Mouse (Mus musculus): ENCODE results near the gene Gm20388. TPM values are rescaled to one million over a fixed set of nuclear protein-coding genes. Genes with fewer than 3 reads are reported as not detected.

Gm20388 gene
- polyA plus RNA-seq, 1 experiment from 2014 or later: not detected

DNA sequence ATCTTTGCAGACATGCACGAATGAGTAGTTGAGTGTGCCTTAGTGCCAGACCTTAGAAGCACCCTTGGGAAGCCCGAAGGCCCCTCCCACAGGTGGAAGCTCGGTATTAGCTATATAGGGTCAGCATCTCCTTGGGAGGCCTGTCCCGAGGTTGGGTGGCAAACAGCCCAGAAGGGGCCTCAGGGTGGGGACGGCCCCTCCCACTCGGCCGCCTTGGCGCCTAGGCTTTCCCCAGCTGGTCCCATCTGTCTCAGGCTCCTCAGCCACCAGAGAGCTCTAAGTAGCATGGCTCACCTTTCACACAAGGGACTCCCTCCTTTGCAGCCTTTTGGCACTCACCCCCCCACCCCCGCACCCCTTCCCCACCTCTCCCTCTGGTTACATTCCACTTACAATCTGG lies 273.7 kb downstream of the Gm20388 start:
- Histone ChIP-seq H3K36me3 (ENCODE audit: control insufficient read depth, insufficient read depth, low read length) (no peaks in the 10 kb centered on the region), H3K9ac (ENCODE audit: low read length) (peak overlapping the region; percentile 25; the same call in 1 of the 2 replicates), H3K4me3 (ENCODE audit: control insufficient read depth in 1 of 2, insufficient read depth in 1 of 2, low read depth in 1 of 2, low read length in 2 of 2) (no peak overlapping the region), H3K27me3 (ENCODE audit: control insufficient read depth, insufficient read depth, low read length) (0 out of 2 replicates have a peak, but pooled peaks cover 2% of the 10 kb centered on the region), H3K4me2 (ENCODE audit: low read length) (peak overlapping the region; percentile 11; the same call in 1 of the 2 replicates), H3K4me1 (ENCODE audit: control insufficient read depth in 2 of 2, insufficient read depth in 2 of 2, low read length in 2 of 2) (peaks cover 21 to 28% of the 10 kb centered on the region in 2 experiments), H3K9me3 (ENCODE audit: control insufficient read depth, low read length) (no peaks in the 10 kb centered on the region), H3K27ac (replicated peaks in 1 of 2; ENCODE audit: control insufficient read depth in 1 of 2, insufficient read depth in 1 of 2, low read depth in 2 of 2, low read length in 2 of 2) (no peak overlapping the region)
- WGBS: 31% methylated on average over 9 of the region's 9 CpGs
- ATAC-seq (ENCODE audit: insufficient number of reproducible peaks, insufficient read depth, low FRiP score, low read depth): no peak

DNA sequence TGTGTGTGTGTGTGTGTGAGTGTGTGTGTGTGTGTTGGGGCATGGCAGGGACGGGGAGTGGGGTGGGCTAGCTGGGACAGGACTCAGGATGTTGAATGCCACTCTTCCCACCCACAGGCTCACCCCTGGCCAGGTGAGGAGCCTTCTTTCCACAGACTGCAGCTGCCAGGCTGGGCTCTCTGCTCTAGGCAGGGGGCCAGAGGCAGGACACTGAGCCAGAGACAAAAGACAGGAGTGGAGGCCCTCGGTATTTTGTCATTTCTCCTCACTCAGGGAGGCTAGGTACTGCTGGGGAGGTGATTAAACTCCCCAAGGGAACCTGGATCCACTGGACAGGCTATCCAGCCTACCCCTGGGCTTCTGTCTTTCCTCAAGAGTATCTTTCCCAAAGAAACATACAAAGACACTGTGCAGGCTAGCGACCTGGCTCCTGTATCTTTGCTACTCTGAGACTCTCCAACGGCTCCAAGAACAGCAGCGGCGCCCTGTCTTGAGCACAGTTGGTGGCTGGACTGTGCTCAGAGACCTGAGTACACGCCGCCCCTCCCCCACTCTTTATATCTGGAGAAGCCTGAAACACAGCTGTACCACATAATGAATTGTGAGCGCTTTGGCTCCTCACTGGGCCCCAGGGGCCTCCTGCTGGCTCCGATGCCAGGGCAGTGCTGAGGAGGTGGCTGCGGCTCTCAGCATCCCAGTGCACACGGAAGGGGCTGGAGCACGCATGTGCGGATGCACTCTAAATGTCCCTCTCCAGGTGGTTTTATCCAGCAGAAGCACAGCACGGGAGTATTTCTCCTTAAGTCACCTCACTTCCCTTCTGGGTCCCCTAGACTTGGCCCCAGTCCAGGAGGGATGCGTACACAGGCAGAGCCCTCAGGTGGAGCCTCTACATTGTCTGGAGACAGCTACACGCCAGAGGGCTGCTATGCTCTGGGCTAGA lies 274.5 kb downstream of the Gm20388 start:
- peaks cover 22 to 32% of the 10 kb centered on the region in 2 experiments for H3K4me1 ChIP-seq (ENCODE audit: control insufficient read depth in 2 of 2, insufficient read depth in 2 of 2, low read length in 2 of 2)

DNA sequence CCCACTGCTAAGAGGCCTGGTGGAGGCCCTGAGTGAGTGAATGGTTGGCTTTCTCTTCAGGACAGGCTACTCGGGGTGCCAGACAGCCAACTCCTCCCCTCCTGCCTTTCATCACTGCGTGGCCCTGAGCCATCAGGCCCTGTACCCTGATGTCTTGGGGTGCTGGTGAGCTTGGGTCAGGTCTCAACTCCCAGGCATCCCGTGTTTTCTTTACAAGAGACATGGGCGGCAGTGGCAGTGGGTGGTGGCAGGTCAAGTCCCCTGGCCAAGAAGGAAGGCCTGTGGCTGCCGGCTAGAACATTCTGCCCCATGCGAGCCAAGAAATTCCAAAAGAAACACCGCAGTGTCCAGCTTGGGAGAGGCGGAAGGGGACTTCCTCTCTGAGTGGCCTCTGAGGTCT lies 275.8 kb downstream of the Gm20388 start:
- Histone ChIP-seq H3K4me2 (ENCODE audit: low read length) (no peak overlapping the region), H3K4me1 (ENCODE audit: control insufficient read depth in 2 of 2, insufficient read depth in 2 of 2, low read length in 2 of 2) (peaks cover 28 to 40% of the 10 kb centered on the region in 2 experiments), H3K27ac (replicated peaks in 1 of 2; ENCODE audit: control insufficient read depth in 1 of 2, insufficient read depth in 1 of 2, low read depth in 2 of 2, low read length in 2 of 2) (no peak overlapping the region), H3K9me3 (ENCODE audit: control insufficient read depth, low read length) (no peaks in the 10 kb centered on the region), H3K36me3 (ENCODE audit: control insufficient read depth, insufficient read depth, low read length) (no peaks in the 10 kb centered on the region), H3K9ac (ENCODE audit: low read length) (no peak overlapping the region; the same call in 1 of the 2 replicates), H3K27me3 (ENCODE audit: control insufficient read depth, insufficient read depth, low read length) (no peaks in the 10 kb centered on the region), H3K4me3 (ENCODE audit: control insufficient read depth in 1 of 2, insufficient read depth in 1 of 2, low read depth in 1 of 2, low read length in 2 of 2) (no peak overlapping the region)
- no peak for ATAC-seq (ENCODE audit: insufficient number of reproducible peaks, insufficient read depth, low FRiP score, low read depth)
- 52% methylated on average over 8 of the region's 8 CpGs for WGBS

More for the DNA sequence above, 274.5 kb downstream of the Gm20388 start:
- Histone ChIP-seq H3K27me3 (ENCODE audit: control insufficient read depth, insufficient read depth, low read length) (0 out of 2 replicates have a peak, but pooled peaks cover 2% of the 10 kb centered on the region), H3K9ac (ENCODE audit: low read length) (no peak overlapping the region), H3K27ac (replicated peaks in 1 of 2; ENCODE audit: control insufficient read depth in 1 of 2, insufficient read depth in 1 of 2, low read depth in 2 of 2, low read length in 2 of 2) (peak overlapping the region in 1 of 2 experiments; percentile 68), H3K4me2 (ENCODE audit: low read length) (no peak overlapping the region), H3K4me3 (ENCODE audit: control insufficient read depth in 1 of 2, insufficient read depth in 1 of 2, low read depth in 1 of 2, low read length in 2 of 2) (no peak overlapping the region), H3K36me3 (ENCODE audit: control insufficient read depth, insufficient read depth, low read length) (no peaks in the 10 kb centered on the region), H3K9me3 (ENCODE audit: control insufficient read depth, low read length) (no peaks in the 10 kb centered on the region)
- 36% methylated on average over 17 of the region's 17 CpGs for WGBS
- ATAC-seq (ENCODE audit: insufficient number of reproducible peaks, insufficient read depth, low FRiP score, low read depth): no peak

DNA sequence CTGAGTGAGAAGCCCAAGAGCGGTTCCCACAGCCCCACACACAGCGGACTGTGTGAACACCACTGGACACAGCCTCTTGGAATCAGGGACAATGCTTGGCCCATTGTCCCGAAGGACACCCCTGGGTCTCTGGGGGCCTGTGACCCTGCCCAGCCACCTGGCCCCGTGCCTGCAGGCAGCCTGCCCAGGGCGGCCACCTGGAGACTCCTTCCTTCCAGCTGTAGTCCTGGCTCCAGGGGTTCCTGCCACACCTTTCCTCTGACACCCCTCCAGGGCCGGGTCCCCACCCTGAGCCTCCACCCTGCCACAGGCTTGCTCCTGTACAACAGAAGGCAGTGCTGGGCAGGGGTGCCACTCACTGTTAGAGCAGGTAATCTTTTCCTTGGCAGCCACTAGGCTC lies 277.9 kb downstream of the Gm20388 start:
- 75% methylated on average over 6 of the region's 6 CpGs for WGBS
- no peak overlapping the region for H3K9ac ChIP-seq (ENCODE audit: low read length)
- H3K27me3 ChIP-seq (ENCODE audit: control insufficient read depth, insufficient read depth, low read length): no peaks in the 10 kb centered on the region
- H3K4me1 ChIP-seq (ENCODE audit: control insufficient read depth in 2 of 2, insufficient read depth in 2 of 2, low read length in 2 of 2): peaks cover 33 to 46% of the 10 kb centered on the region in 2 experiments
- no peak for ATAC-seq (ENCODE audit: insufficient number of reproducible peaks, insufficient read depth, low FRiP score, low read depth)
- H3K9me3 ChIP-seq (ENCODE audit: control insufficient read depth, low read length): no peaks in the 10 kb centered on the region
- no peaks in the 10 kb centered on the region for H3K36me3 ChIP-seq (ENCODE audit: control insufficient read depth, insufficient read depth, low read length)
- no peak overlapping the region for H3K4me3 ChIP-seq (ENCODE audit: control insufficient read depth in 1 of 2, insufficient read depth in 1 of 2, low read depth in 1 of 2, low read length in 2 of 2)
- no peak overlapping the region for H3K27ac ChIP-seq (replicated peaks in 1 of 2; ENCODE audit: control insufficient read depth in 1 of 2, insufficient read depth in 1 of 2, low read depth in 2 of 2, low read length in 2 of 2)
- H3K4me2 ChIP-seq (ENCODE audit: low read length): no peak overlapping the region

DNA sequence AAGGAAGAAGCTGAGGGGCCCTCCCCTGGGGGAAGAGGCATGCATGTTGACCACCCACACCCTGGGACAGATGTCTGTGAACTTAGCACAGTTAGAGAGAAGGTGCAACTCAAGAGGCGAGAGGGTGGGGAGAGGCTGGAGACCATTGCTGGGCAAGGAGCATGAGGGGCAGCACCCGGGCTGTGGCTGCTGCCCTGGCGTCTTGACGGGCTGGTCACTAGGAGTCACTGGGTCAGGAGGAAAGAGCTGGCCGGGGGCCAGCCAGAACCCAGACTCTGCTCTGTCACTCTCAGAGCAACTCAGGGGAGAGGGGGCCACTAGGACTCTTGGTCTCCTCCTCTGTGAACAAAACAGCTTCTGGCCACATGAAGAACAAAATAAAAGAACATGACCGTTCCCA lies 278.8 kb downstream of the Gm20388 start:
- H3K36me3 ChIP-seq (ENCODE audit: control insufficient read depth, insufficient read depth, low read length): no peaks in the 10 kb centered on the region
- H3K9me3 ChIP-seq (ENCODE audit: control insufficient read depth, low read length): no peaks in the 10 kb centered on the region
- no peak overlapping the region for H3K4me3 ChIP-seq (ENCODE audit: control insufficient read depth in 1 of 2, insufficient read depth in 1 of 2, low read depth in 1 of 2, low read length in 2 of 2)
- ATAC-seq (ENCODE audit: insufficient number of reproducible peaks, insufficient read depth, low FRiP score, low read depth): no peak
- no peak overlapping the region for H3K27ac ChIP-seq (replicated peaks in 1 of 2; ENCODE audit: control insufficient read depth in 1 of 2, insufficient read depth in 1 of 2, low read depth in 2 of 2, low read length in 2 of 2)
- H3K4me2 ChIP-seq (ENCODE audit: low read length): no peak overlapping the region
- peaks cover 27 to 42% of the 10 kb centered on the region in 2 experiments for H3K4me1 ChIP-seq (ENCODE audit: control insufficient read depth in 2 of 2, insufficient read depth in 2 of 2, low read length in 2 of 2)
- WGBS: 60% methylated on average over 6 of the region's 6 CpGs
- no peaks in the 10 kb centered on the region for H3K27me3 ChIP-seq (ENCODE audit: control insufficient read depth, insufficient read depth, low read length)
- no peak overlapping the region for H3K9ac ChIP-seq (ENCODE audit: low read length)

DNA sequence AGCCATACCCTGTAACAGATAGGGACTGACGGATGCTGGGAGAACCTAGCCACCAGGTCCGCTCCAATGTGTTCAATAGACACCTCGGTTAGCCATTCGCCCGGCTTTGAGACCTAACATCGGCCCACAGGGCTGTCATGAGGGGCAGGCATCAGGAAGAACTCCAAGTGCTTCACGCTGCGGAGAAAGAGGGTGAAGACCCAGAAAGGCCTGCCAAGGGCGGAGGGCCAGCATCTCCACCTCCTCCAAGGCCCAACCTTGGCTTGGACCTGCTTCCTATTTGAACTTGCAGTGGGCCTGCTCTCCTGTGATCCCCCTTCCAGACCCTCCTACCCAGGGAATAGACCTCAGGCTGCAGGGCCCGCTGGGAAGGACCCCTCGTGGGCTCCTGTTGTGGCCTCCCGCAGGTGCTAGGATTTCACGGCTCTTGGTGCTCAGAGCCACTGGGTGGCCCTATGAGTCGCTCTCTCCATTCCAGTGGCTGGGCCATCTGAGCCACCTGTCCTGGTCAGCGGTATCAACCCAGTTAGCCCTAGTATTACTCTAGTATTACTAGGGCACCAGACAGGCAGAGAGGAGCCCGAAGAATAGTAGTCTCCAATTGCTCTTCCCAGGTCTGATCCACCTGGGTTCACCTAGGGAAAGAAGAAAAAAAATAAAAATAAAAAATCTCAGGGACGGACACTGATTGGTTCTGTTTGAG lies 279.6 kb downstream of the Gm20388 start:
- no peak for ATAC-seq (ENCODE audit: insufficient number of reproducible peaks, insufficient read depth, low FRiP score, low read depth)
- Histone ChIP-seq H3K4me2 (ENCODE audit: low read length) (peak overlapping the region; percentile 65; the same call in 1 of the 2 replicates), H3K36me3 (ENCODE audit: control insufficient read depth, insufficient read depth, low read length) (no peaks in the 10 kb centered on the region), H3K4me3 (ENCODE audit: control insufficient read depth in 1 of 2, insufficient read depth in 1 of 2, low read depth in 1 of 2, low read length in 2 of 2) (no peak overlapping the region), H3K4me1 (ENCODE audit: control insufficient read depth in 2 of 2, insufficient read depth in 2 of 2, low read length in 2 of 2) (peaks cover 21 to 34% of the 10 kb centered on the region in 2 experiments), H3K9me3 (ENCODE audit: control insufficient read depth, low read length) (no peaks in the 10 kb centered on the region), H3K27me3 (ENCODE audit: control insufficient read depth, insufficient read depth, low read length) (no peaks in the 10 kb centered on the region), H3K27ac (replicated peaks in 1 of 2; ENCODE audit: control insufficient read depth in 1 of 2, insufficient read depth in 1 of 2, low read depth in 2 of 2, low read length in 2 of 2) (peak overlapping the region in 1 of 2 experiments; percentile 92; a peak in 1 of 4 replicates), H3K9ac (ENCODE audit: low read length) (no peak overlapping the region)
- 79% methylated on average over 17 of the region's 17 CpGs for WGBS

DNA sequence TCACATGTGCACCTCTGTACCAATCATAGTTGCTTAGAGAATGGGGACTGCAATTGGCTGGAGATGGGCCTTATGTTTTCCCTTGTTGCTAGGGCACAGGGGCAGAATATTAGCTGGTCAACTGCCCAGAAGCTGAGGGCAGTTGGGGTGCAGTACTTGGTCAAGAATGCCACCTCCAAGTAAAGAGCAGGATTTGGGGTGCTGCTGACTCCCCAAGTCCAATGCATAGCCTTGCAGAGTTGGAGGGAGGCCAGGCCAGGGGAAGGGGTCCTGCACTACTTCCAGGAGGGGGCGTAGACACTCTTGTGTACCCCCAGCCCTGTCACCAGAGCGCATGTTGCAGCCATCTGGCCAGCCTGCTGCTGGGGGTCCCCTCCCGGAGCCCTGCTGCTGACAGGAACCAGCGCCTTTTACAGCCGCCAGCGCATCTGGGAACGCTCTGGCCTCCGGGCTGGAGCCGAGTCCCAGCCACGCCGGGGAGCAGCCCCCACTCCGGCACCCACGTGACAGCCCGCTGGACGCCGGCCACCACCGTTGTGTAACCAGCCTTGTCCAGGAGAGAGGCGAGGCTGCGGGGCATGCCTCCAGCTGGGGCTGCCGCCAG lies 280.3 kb downstream of the Gm20388 start:
- Histone ChIP-seq H3K9me3 (ENCODE audit: control insufficient read depth, low read length) (no peaks in the 10 kb centered on the region), H3K27me3 (ENCODE audit: control insufficient read depth, insufficient read depth, low read length) (no peaks in the 10 kb centered on the region), H3K9ac (ENCODE audit: low read length) (peak overlapping the region; percentile 63), H3K27ac (replicated peaks in 1 of 2; ENCODE audit: control insufficient read depth in 1 of 2, insufficient read depth in 1 of 2, low read depth in 2 of 2, low read length in 2 of 2) (peak overlapping the region; percentile 91 to 92), H3K4me1 (ENCODE audit: control insufficient read depth in 2 of 2, insufficient read depth in 2 of 2, low read length in 2 of 2) (peaks cover 17 to 27% of the 10 kb centered on the region in 2 experiments), H3K4me3 (ENCODE audit: control insufficient read depth in 1 of 2, insufficient read depth in 1 of 2, low read depth in 1 of 2, low read length in 2 of 2) (peak overlapping the region; percentile 14 to 26; a peak in 2 of 4 replicates), H3K36me3 (ENCODE audit: control insufficient read depth, insufficient read depth, low read length) (no peaks in the 10 kb centered on the region), H3K4me2 (ENCODE audit: low read length) (peak overlapping the region; percentile 65)
- WGBS: 31% methylated on average over 19 of the region's 20 CpGs
- peak; percentile 84 for ATAC-seq (ENCODE audit: insufficient number of reproducible peaks, insufficient read depth, low FRiP score, low read depth)

All from heart, embryonic 14.5 days (tissue).